Mouse (Mus musculus) layer of hippocampus, postnatal 36 days (tissue): ENCODE results near the gene Cox20. TPM values are rescaled to one million over a fixed set of nuclear protein-coding genes. Genes with fewer than 3 reads are reported as not detected.
A peak's percentile ranks its signal among the peaks of the same experiment; 100 is the strongest.
"Not testable (repeated sequence)": the region's sequence is repeated elsewhere in the genome, so short reads cannot be mapped to it uniquely, and the experiment has no call there.

Experiments used
- DNase-seq, 2 experiments: peaks; one replicate each; pipeline ENCODE4 v3.0.0; 2022
- total RNA-seq, 2 experiments: library from RNA; stranded (reverse); gene quantifications; 2 replicates each; pipeline ENCODE4 v1.2.3; 2021

Cox20 gene
- 10 to 100 TPM; 42.9 to 44.0 TPM for total RNA-seq

DNA sequence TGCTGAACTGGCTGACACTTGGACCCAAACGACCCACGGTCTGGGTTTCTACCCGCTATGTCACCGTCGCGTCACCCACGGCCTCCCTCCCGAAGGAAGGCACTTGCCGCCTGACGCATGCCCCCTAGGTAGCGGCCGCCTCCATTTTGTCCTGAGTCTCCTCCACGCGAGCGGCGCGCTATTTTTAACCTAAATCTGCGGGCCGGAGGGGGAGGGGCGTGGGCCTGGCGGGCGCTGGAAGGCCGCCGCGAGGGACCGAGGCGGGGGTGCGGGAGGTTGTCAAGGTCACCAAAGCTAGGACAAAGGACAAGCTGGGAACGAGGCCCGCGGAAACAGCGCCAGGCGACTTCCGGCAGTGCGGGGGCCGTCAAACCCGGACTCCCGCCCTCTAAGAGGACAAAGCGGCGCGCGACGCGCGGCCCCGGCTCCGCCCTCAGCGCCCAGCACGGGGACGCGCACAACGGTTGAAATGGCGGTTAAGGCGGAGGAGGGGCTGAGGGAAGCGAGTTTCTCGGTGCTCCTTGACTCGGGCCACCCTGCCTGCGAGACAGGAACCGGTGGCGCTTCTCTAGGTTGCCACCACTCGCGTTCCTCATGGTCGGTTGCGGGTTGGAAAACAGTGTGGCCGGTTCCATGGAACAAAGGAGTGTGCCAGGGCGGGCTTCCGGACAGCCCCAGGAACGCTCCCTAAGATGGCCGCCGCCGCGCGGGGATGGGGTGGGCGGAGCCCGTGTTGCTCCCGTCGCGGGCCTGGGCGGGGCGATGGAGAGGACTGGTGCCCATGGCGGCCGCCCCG is at the start of gene Cox20:
Cox20 (plus strand) TSS at position 742 of the 796 bp plus-strand sequence.
- peak; percentile 96 for DNase-seq

DNA sequence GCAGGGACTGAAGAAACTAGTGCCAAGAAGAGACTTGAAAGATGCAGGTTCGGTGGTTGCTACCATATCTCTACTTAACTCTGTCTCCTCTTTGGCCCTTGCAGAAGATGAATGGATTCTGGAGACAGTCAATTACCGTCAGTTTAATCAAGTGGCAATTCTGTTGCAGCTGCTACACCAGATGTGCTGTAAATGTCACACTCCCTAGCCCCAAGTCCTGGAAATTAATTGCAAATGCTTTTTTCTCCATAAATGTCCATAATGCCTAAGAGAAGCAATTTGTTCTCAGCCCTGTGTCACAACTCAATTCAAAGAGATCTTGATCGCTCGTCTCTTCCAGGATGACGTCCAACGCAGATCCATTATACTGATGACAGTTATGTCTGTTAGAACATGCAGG is 48.3 kb upstream of the Cox20 start:
- DNase-seq = no peak

DNA sequence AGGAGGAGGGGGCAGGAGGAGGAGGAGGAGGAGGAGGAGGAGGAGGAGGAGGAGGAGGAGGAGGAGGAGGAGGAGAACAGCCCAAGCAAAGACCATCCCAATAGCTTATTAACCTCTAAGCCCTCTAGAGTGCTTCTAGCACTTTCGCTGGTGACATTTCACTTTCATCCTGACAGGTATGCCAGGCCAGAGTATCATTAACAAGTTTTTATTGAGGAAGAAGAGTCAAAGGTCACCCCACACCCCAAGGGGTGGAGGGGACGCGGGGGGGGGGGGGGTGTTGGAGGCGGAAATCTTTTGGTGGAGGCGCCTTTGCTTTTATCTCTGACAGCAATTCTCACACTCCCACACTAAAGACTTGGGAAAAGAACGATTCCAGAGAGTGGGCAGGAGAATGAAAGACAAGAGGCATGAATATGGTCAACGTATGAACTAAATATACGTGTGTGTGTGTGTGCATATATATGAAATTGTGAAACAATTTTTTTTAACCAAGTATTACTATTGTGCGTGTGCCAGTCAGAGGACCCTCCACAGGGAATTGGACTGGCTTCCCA is 43.7 kb upstream of the Cox20 start:
- DNase-seq = no peak

DNA sequence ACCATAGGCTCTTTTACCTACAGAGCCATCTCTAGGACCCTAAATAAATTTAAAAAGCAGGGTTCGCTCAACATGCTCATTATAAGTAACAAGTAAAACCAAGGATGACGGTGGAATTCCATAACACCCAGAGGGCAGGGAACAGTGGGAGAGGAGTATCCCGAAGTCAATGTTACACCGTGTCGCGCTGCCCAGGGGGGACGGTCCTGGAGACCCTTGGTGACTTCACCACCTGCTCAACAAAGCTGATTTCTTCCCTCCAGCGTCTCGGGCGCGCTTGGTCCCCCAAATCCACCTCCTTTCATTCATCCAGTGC is 43.2 kb upstream of the Cox20 start:
- DNase-seq = no peak

DNA sequence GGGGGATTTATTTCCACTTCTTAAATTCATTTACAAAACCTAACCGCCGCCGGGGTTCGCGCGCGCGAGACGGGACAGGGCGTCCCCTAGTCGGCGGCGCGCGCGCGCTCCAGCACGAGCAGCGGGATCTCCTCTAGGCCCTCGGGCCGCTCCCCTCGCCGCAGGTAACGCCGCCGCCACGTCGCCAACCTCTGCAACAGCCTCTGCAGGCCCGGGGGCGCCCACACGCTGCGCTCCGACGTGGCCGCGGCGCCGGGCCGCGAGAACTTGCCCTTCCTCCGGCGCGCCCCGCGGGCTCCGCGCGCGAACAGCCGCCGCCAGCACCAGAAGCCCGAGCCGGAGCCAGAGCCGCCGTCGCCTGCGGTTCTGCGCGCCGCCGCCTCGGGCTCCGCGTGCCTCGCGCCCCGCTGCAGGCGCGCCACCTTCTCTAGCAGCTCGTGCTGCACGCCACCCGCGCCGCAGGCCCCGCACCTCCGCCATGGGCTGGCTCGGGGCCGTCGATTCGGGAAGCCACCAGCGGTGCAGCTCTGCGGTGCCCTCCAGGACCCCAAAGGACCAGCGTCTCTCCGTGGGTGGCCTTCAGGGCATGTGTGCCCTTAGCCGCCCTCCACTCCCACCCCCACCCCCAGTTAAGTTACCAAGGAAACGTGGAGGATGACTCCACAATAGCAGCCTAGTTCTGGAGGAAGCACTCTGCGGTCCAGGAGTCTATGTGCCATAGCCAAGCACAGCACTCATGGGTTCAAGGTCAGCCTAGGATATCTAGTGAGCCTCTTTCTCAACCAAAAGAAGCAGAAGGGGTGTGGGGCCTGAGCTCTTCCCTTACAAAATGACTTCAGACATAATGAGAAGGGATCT is 42.6 kb upstream of the Cox20 start:
- DNase-seq = peak; percentile 74 to 76

DNA sequence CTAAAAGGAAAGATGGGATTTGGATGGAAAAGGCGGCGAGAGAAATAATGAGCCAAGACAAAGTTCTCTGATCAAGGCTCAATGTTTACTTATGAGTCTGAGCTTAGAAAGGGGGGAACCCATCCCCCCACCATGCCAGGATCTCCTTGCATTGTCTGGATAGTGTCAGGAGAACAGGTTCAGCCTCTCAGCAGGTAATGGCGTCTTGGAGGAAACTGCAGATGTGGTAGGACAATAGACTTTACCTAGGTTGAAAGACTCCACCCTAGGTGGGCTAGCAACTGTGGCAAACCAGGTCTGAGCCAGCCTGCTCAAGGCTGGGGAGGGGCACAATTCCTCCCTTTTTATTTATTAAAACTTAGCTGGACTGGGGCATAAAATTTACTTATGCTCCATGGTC is 35.6 kb upstream of the Cox20 start:
- not testable (repeated sequence) for DNase-seq

DNA sequence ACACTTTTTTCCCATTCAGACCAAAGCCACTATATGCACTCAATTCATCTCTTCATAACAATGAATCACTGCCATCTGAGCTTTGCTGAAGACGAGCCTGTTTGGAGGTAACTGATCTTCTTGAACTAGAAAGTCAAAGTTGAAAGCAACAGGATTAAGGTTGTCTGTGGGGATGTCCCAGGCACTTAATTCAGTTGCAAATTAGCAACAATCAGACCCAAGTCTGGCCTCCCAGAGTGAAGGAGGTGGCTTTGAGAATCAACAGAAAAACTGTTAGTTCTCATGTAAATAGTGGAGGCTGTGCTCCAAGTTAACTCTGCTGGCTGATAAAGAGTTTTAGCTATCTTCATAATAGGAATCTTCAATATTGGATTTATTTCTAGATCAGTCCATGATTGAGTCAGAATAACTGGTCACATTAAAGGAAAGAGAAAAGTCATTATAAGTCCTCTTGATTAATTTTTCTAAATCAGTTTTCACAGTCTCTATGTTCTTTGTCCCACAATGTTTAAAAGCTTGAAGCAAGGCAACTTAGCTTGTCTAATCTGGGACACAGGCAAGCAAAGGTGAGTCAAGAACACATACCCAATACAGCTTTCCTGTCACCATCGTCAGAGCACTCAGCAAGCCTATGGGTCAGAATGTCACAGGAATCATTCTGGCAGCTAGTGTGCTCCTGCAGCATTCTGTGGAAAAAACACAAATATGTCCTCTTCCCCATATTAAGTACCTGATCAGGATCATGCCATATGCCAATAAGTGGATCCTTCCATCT is 34.8 kb upstream of the Cox20 start:
- no peak for DNase-seq

DNA sequence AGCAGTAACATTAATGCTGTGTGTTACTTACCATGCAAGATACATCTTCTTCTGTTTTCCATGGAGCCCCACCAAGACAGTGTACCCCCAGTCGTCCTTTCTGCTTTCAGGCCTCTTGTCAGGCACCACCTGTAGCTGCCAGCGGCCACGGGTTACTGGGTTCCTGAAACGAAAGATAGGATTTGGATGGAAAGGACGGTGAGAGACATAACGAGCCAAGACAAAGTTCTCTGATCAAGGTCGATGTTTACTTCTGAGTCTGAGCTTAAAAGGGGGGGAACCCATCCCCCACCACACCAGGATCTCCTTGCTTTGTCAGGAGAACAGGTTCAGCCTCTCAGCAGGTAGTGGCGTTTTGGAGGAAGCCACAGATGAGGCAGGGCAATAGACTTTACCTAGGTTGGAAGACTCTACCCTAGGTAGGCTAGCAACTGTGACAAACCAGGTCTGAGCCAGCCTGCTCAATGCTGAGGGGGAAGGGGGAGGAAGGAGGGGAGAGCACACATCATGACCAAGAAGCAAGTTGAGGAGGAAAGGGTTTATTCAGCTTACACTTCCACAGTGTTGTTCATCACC is 31.2 kb upstream of the Cox20 start:
- no peak for DNase-seq

DNA sequence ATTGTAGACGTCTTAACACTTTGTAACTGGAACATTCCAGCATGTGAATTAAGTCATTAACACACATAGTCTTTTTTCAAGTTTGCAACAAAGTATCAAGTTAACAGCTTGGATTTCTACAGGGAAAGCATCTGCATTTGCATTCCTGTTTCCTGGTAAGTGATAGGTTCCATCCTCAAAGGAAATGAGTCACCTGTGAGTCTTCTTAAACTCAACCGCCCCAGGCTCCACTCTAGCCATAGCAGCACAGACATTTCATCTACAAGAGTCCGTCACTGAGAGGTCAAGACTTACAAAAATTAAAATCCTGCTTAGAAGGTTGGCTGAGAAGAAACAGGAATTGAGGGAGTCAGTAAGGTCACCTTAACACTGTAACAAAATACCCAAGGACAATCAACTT is 27.2 kb upstream of the Cox20 start:
- DNase-seq = no peak

DNA sequence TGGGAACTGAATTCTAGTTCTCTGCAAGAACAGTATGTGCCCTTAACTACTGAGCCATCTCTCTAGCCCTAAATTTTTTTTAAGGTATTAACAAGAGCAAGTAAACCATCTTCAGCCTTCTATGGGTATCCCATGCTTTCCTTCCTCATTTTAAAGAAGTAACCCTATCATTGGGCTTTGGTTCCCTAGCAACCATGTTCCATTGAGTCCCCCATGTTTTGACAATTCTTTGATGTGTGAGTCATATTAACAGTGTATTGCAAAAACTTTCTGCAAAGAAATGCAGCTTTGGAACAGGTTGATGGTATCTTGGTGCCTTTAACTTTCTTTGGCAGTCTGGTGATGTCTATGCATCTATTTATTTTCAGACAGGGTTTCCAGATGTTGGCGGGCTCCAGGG is 24.9 kb upstream of the Cox20 start:
- DNase-seq = no peak

DNA sequence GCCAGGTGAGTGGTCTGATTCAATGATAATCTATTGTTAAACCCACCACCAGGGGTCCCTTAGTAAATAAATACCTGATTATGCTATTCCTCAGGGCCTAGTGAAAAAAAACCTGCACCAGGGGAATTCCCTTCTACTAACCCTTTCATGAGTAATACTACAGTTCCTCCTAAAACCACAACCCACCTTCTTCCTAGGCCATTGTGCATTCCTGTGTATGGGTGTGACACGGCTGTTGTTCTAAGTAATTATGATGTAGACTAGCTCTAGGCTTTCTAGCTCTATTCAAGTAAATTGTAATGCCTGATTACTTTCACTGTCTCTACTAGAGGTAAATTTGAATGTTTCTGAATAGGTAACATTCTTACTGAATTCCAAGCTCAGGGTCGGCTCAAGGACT is 17.7 kb upstream of the Cox20 start:
- not testable (repeated sequence) for DNase-seq

DNA sequence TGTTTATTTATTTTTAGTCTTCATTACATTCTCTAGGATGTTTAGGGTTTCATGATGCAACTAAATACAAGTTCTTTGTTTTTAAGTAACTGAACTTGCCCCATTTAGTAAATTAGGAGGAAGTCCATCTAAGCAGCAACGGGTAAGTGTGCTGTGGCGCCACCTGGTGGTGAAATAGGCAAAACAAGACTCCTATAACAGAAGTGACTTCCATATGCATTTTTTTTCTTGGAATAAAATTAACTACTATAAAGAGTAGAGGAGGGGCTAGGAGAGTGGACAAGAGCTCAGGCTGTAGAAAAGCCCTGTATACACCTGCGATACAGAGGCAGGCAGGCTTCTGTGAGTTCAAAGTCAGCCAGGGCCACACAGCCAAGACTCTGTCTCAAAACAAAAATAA is 15.5 kb upstream of the Cox20 start:
- DNase-seq = peak; percentile 52 to 70

DNA sequence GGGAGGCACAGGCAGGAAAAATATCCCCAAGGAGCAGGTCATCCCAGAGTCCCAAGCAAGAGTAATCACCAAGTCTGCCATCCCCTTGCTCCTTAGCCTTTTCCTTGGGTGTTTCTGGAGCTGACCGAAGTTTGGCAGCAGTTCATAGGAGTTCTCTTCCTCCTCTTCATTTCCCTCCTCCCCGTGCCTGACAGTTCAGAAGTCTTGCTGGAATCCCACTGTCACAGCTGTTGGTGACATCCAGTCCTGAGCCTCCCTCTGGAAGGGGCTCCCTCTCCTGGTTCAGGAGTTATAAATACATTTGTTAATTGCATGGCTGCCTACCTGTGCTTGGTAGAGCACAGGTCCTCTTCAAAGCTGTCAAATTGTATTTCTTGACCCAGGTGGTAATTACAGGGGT is 9.4 kb upstream of the Cox20 start:
- no peak for DNase-seq

DNA sequence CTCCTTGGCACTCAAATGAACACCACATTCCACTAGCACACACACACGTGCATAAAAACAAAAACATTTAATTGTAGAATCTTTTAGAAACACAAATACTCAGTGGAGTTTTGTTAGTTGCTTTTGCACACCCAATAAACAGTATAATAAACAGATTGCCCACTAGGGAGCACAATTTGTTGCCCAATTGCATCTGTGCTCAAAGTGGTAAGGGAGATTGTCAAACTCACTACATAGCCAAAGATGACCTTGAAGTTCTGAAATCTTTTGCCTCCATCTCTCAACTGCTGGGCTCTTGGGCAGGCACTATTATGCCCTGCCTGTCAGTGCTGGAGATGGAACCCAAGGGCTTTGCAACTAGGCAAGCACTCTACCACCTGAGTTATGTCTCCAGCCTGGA is 8.8 kb upstream of the Cox20 start:
- no peak for DNase-seq

DNA sequence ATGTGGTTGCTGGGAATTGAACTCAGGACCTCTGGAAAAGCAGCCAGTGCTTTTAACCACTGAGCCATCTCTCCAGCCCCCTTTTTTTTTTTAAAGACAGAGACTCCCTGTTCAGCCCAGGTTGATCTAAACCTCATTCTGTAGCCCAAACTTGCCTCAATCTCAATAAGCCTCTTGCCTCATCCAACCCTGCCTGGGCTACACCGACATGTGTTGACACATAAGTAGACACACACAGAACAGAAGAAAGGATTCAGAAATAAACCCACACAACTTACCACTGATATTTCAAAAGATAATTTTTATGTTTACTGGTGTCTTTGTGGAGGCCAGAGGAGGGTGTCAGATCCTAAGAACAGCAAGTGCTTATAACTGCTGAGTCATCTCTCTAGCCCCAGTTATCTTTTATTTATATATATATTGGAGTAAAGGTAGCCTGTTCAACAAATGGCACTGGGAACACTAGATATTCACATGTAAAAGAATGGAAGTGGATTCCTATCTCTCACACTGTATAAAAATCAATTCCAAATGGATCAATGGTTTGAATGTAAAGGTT is 5.8 kb upstream of the Cox20 start:
- no peak for DNase-seq

DNA sequence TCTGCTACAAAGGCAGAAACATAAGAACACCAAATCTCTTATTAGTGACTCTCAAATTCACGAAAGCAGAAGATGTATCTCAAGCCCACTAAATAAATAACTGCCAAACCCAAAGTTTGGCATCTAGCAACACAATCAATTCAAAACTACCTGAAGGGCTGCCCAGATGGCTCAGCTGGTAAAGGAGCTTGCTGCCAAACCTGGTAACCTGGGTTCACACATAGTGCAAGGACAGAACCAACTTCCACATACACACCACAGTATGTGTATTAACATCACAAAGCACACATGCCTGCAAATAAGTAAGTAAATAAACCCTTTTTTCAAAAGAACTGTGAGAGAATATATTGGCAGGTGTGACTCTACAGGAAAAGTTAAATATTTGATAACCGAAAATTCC is 4.7 kb upstream of the Cox20 start:
- no peak for DNase-seq

DNA sequence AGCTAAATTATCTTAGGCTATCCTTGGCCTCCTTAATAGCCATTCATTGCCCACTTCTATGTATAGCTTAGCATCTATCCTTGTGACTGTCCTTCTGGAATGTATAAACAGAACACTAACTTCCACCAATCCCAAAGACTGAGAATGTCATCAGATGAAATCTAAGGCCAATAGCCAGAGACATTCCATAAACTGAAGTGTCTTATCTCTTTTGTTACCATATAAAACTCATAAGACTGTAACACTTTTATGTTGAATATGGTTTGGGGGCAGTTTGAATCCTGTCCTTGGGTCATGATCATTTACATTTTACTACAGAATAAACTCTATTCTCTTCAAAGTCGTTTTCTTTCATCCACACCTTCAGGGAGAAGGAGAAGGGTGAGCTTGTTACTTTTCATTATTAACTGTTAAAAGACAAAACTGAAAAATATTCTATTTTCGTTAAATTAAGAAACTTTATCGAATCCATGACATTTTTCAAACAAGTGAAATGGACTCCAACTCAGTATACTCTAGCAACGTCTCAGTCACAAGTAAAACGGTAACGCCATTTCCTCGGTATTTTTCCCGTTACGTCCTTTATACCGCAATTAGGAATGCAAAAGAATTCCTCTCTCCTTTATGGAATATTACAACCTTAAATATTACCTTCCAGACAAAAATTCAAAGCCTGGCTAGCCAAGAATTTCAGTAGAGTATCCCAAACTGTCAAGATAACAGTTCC is 1.5 kb upstream of the Cox20 start:
- DNase-seq = no peak

DNA sequence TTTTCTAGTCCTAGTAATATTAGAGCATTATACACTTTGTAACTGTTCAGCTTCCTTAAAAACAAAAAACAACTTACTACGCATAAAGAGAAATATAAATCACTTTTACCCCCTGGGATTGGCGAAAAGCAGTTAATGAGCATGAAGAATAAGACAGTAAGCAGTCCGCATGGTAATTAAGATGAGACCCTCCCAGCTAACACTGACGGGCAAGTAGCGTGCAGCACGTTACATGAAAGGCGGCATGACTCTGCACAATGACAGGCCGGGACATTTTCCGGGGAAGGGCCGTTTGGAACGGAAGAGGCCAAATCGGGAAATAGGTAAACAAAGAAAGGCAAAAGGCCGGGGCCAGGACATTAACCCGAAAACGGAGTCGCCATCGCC is 935 bp upstream of the Cox20 start:
- no peak for DNase-seq

DNA sequence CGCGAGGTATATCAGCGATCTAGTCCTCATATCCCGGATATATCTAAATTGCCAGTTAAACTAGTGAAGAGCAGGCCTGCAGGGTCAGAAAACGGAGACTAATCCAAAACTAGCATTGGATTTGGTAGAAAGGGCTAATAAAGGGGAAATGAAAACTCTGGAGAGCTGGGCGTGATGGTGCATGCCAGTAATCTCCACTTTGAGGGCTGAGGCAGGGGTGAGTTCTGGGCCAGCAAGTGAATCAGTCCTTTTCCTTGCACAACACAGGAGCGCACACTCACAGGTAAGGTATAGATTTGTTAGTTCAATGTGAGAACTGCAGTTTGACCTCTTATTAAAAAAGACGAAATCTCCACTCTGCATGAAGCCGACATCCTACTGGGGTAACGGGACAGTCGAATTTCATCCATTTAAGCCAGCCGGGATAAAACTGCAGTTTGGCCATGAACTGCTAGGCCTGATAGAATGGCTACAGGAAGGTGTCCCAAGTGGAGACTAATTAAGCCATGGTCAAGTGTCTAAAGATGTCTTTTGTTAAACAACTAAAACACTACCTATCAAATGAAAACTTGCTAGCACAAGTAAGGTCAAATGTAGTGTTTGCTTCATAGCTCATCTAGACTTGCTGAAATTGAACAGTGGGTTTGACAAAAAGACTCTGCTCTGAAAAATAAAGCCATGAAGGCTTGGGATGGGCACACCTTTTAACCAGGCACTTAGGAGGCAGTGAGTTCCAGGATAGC is 536 bp downstream of the Cox20 start:
- peak; percentile 13 to 26 for DNase-seq

DNA sequence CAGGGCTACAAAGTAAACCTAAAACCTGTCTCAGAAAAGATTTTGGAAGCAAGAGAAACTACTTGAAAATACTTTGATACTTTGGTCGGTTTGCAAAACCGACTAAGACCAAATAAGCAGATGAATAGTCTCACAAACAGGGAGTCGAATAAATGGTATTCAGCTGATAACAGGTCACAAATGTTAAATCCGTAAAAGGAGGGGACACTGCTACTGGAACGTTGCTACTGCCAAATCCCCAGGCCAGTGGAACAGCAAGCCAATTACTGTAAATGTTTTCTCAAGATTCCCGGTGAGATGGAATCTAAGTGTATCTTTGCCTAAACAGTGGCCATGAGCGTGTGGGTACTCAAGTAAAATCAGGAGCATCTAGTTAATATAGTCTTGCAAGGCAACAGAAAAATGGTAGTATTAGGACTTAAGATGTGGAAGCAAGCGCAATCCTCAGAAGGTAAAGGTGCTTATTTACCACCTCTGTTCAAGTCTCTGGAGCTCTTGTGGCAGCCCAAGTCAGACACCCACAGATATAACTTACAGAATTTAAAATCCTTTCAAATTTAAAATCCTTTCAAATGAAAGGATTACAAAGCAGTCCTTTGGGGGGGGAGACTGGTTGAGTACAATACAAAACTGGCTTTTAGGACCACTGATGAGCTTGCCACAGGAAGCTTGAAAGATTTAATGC is 1.2 kb downstream of the Cox20 start:
- no peak for DNase-seq
